Mouse (Mus musculus): ENCODE measurements around the gene Afmid.

Gene Afmid

DNA sequence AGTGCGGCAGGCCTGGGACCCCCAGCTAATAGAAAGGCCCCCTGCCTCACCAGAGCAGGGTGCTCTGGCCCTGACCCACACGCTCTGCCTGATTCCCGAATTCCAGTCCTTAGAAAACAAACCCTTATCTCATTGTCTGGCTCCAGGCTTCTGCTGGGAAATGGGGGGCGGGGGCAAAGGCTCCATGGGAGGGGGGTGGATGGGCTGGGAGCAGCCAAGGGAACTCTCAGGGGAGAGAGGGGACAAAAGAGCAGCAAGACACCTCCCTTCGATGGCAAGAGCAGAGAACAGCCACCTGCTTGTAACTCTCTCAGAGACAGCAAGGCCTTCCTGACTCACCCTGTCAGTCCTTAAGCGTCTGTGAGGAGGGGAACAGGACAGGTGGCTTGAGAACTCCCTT is 50.0 kb downstream of the Afmid start:
- CTCF ChIA-PET, result interaction anchor here (0.7 kb wide), 1 partner anchor 972 kb away, joined by 5 read pairs; no protein-coding TSS in a partner anchor

DNA sequence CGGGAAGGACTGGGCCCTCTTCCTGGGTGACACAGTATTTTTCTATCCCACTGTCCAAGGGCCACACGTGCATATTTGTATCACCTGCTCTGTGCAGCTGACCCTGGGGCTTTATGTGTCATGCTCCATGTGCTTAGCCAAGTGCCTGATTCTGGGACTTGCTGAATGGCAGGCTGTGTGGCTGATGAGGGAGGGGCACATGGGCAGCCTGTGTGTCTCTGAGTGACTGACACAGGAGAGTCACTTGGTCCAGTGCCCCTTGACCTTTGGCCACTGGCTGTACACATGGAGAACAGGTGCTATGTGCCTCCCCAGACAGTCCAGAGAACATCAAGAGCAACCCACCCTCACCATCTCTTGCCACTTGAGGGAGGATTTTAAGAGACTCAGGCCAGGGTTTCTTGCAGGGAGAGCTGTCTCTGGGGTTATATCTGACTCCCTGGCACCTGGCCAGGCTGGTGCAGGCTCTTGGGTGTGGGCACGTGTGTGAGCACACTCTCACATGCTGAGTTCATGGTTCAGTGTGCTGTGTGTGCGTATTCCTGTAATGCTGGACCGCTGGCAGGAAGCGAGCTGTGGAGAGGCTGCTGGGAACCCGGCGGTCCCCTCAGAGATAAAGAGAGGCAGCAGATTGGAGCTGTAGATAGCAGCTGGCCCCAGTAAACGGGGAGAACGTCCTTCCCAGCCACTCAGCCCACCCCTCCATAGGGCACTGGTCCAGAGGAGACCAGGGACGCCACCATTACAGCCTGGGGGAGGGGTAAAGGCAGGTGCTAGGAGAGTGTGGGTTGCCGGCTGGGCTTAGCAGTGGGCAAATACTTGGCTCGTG is 52.4 kb downstream of the Afmid start:
- CTCF ChIA-PET, result interaction anchor here (0.6 kb wide), 2 partner anchors 41 to 106 kb away, joined by 3 read pairs; no protein-coding TSS in a partner anchor

DNA sequence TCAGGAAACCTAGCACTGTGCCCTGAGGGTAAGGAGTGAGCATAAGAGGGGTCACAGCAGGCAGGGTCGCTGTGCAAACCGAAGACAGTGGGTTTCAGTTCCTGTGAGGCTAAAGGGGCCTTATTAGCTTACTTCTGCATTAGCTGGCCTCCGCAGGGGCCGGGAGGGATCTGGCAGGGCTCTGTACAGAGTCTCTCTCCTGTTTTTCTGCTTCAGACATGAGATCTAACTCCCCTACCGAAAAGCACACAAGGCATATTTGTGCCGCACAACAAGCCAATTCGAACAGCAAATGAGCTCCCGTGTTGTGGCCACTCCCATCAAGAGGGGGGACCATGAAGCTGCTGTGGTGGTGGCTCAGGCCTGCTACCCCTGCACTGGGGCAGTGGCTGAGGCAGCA is 53.2 kb downstream of the Afmid start:
- CTCF ChIA-PET, result interaction anchor here (0.6 kb wide), 2 partner anchors 41 to 107 kb away, joined by 3 read pairs; no protein-coding TSS in a partner anchor

DNA sequence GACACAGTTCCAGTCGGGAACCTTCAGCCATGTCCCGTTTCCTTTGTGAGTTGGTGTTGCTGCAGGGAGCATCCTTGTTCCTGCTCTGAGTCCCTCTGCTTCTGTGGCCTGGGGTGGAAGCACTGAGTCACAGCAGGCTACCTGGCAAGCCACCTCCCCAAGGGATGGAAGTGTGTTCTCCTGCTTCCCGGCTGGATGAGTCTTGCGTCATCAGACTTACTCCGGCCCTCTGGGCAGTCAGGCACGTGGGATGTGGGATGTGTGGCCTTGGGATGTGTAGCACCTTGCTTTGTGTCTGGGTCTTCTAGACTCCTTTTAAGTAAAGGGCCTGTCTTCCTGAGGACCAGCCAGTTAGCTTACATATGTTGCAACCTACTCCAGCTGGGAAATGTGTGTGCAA is 54.0 kb downstream of the Afmid start:
- CTCF ChIA-PET, result no interaction called here

DNA sequence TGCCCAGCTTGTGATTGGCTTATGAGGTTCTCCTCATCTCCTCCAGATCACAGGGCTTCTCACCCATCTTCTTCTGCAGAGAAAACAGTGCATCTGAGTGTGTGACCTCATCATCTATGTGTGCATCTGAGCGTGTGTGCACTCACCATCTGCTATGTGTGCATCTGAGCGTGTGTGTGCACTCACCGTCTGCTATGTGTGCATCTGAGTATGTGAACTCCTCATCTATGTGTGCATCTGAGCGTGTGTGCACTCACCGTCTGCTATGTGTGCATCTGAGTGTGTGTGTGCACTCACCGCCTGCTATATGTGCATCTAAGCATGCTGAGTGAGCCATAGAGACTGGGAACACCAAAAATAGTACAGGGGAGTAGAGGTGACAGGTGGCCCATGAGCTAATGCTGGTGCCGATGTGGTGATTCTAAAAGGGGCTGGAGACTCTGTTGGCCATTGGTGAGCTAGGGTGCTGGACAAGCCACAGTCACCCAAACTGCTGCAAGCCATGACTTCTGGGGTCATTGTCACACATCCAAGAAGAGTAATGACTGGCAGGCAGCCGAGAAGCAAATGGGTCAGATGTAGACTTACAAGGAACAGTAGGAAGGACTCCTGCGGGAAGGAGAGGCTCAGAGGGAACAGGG is 54.7 kb downstream of the Afmid start:
- CTCF ChIA-PET, result no interaction called here

DNA sequence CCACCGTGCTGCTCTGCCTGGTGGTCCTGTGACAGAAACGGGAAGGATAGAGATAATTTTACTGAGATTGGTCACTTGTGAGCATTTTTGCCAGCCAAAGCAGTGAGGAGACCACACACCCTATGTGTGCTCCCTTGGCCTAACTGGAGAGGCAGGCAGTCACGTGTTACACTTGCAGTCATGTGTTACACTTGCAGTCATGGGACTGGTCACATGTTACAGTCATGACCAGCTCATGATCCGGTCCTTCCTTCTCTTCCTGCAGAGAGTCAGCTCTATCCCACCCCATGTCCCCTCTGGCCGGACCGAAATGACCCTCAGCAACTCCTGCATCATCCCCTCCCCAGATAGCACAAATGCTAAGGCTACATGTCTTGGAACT is 55.2 kb downstream of the Afmid start:
- CTCF ChIA-PET, result no interaction called here

DNA sequence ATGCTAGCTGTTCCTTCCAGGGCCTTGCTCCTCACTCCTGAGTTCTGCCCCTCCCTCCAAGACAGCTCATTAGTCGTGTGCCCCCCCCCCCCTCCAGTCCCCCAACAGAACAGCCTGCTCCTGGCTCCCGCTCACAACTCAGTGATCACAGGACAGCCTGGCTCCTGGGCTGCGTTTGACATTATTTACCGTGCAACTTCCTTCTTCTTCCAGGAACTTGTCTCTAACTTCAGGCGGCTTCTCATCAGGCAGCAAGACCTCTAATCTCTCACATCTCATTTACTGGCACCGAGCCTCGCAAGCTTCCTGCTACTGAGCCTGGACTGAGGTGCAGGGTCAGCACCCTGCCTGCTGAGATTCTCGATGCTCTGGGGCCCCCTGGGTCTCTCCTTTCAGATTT is 56.1 kb downstream of the Afmid start:
- CTCF ChIA-PET, result interaction anchor here (0.6 kb wide), 1 partner anchor 46 kb away, joined by 3 read pairs; no protein-coding TSS in a partner anchor

DNA sequence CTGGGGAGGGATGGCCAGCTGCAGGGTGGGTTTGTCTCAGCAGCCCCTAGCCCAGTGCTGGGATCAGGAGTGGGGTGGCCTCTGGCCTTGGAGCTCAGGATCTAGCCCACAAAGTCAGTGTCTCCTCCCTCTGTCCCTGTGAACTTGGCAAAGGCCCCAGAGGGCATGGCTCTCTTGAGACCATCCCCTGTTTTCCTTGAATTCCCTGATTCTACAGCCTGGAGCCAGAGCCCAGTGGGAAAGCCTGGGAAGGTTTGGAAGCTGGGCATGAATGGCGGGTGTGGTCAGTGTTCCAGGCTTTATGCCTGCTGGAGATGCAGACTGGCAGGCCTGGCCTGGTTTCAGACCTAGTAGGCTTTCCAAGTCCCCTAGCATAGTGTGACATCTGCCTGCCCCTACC is 56.5 kb downstream of the Afmid start:
- CTCF ChIA-PET, result interaction anchor here (0.6 kb wide), 2 partner anchors 30 to 46 kb away, joined by 3 to 9 read pairs; no protein-coding TSS in a partner anchor

DNA sequence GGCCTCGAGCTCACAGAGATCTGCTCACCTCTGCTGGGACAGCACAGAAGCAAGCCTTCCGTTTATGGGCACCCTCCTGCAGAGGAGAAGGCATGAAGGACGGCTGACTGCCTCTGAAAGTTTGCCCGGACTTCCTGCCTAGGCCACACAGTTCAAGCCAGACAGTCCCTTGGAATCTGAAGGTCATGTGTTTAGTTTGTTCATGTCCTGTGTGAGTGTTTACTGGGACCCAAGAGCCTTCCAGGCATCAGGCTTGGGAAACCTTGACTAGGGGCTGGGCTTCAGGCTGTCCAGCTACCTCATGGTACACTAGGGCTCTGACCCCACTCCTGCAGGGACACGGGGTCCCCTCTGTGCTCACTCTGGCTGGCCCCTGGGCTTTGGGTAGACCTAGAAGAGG is 60.3 kb downstream of the Afmid start:
- CTCF ChIA-PET, result interaction anchor here (0.6 kb wide), 1 partner anchor 503 kb away, joined by 4 read pairs; no protein-coding TSS in a partner anchor

DNA sequence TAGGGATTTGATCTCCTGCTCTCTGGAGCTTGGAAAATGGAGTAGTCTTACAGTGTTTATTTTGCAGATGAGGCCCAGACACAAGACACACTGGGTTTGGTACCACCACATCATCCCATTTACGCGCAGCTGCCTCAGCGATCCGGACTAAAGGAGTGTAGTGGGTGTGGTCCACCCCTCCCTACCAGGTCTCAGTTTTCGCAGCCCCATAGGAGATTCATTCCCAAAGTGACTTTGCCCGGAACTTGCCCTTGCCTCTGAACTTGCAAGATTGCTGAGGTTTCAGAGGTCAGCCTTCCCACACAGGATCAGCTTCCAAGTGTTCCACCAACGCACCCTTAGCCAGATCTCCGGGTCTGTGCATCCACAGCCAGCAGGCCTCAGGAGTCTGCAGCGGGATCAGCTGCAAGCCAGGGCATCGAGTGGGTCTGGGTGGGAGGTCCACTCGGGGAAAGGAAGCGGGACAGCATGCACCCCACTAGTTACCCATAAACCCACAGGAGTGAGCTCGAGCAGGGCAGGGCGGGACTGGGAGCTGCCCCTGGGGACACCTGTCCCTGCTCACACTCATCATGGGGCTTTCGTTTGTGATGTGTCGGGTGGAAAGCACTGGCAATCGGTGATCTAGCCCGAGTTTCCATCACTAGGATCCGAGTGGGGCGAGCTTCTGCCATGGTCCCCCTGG is 62.6 kb downstream of the Afmid start:
- CTCF ChIA-PET, result no interaction called here

DNA sequence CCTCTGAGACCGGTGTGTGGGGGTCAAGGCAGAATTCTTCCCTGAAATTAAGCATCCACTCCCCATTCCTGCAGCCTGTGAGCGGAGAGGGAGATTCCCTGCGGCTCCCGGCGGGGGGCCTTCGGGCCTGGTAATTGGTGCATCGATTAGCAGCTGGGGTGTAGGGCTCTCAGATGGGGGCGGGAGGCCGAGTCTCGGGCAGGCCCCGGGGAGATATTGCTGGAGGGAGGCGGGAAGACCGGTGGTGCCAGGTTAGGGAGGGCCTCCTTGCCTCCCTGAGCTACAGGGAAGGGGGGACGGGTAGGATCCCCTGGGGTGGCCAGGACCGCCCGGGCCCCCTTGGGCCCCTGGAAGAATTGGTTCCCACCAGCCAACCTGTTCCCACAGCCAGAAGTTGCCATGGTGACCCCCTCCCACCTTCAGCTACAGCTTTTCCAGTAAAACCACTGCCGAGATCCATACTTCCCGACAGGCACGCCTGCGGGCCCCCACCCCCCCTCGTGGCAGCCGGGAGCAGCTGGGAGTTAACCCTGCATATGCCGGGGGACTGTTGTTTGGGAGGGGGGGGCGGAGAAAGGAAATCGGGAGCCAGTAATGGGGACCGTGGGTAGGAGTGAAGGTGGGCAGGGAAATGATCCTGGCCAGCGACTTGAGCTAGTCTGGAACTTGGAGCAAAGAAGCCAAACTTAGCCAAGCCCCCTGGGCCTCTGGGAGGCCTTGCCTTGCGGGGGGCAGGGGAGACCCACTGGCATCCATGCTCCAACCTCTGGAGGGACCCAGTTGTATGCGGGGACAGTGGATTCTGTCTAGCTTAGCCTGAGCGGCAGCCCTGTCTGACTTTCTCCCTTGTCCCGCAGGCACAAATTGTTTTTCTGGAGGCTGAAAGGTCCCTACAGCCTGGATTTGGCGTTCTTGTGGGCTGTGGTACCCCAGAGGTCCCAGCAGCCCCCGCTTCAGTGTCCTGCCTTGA is 63.4 kb downstream of the Afmid start:
- CTCF ChIA-PET, result interaction anchor here (0.6 kb wide), 1 partner anchor 19 kb away, joined by 4 read pairs; no protein-coding TSS in a partner anchor

All from spleen, embryonic (tissue).